Mouse (Mus musculus): ENCODE results near the gene Emc6. TPM values are rescaled to one million over a fixed set of nuclear protein-coding genes. Genes with fewer than 3 reads are reported as not detected.

The Emc6 gene
- polyA plus RNA-seq, 1 experiment from 2014 or later = 112 TPM

- H3K27me3 ChIP-seq (ENCODE audit: control insufficient read depth, insufficient read depth, low read length) = no peaks in the 10 kb centered on the region
- H3K4me1 ChIP-seq (ENCODE audit: control insufficient read depth, insufficient read depth, low read length) = no peaks in the 10 kb centered on the region
- H3K4me3 ChIP-seq (ENCODE audit: low read depth, low read length) = no peak overlapping the region
- H3K9me3 ChIP-seq (replicated peaks; ENCODE audit: control insufficient read depth, low read length) = no peaks in the 10 kb centered on the region
- H3K9ac ChIP-seq (ENCODE audit: low read depth, low read length) = no peak overlapping the region
- H3K4me2 ChIP-seq = no peak overlapping the region
- H3K27ac ChIP-seq (ENCODE audit: low read depth, low read length) = no peak overlapping the region
- 66% methylated on average over 6 of the region's 6 CpGs for WGBS (ENCODE audit: insufficient replicate concordance)
- ATAC-seq (replicated peaks; ENCODE audit: insufficient number of reproducible peaks, low FRiP score, low TSS enrichment) = no peak
- 0 out of 2 replicates have a peak, but pooled peaks cover 3% of the 10 kb centered on the region for H3K36me3 ChIP-seq (ENCODE audit: control insufficient read depth, insufficient read depth, low read length)
These were observed 16.2 kb upstream of the Emc6 start for GRCm38 (mm10) chr11:73193047-73193446.

DNA sequence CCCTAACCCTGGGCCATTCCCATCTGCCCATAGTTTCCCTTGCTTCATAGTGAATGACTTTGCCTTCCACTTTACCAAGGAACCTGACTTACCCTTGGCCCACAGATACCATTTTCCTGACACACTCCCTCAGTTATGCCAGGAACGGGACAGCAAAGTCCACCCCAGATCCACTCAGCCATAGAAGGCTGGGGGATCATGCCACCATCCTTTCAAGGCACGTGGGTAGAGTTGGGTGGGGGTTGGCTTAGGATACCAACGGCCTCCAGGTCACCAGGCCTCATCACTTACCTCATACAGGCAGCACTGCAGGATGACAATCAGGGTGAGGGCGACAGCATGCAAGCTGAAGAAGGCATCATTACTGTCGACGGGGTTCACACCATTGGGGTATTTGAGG lies 10.4 kb upstream of the Emc6 start:
- Histone ChIP-seq H3K27me3 (ENCODE audit: control insufficient read depth, insufficient read depth, low read length) (no peaks in the 10 kb centered on the region), H3K4me2 (no peak overlapping the region), H3K4me1 (ENCODE audit: control insufficient read depth, insufficient read depth, low read length) (no peaks in the 10 kb centered on the region), H3K4me3 (ENCODE audit: low read depth, low read length) (no peak overlapping the region), H3K9ac (ENCODE audit: low read depth, low read length) (no peak overlapping the region), H3K36me3 (ENCODE audit: control insufficient read depth, insufficient read depth, low read length) (peaks cover 11% of the 10 kb centered on the region; the same call in 1 of the 2 replicates), H3K9me3 (replicated peaks; ENCODE audit: control insufficient read depth, low read length) (no peaks in the 10 kb centered on the region), H3K27ac (ENCODE audit: low read depth, low read length) (no peak overlapping the region)
- no peak for ATAC-seq (replicated peaks; ENCODE audit: insufficient number of reproducible peaks, low FRiP score, low TSS enrichment)
- WGBS (ENCODE audit: insufficient replicate concordance) = 81% methylated on average over 6 of the region's 6 CpGs

GRCm38 (mm10) chr11:73185872-73186615 lies 9.2 kb upstream of the Emc6 start:
- Histone ChIP-seq H3K4me1 (ENCODE audit: control insufficient read depth, insufficient read depth, low read length) (no peaks in the 10 kb centered on the region), H3K4me2 (no peak overlapping the region), H3K4me3 (ENCODE audit: low read depth, low read length) (no peak overlapping the region), H3K27me3 (ENCODE audit: control insufficient read depth, insufficient read depth, low read length) (no peaks in the 10 kb centered on the region), H3K27ac (ENCODE audit: low read depth, low read length) (no peak overlapping the region), H3K9ac (ENCODE audit: low read depth, low read length) (no peak overlapping the region), H3K36me3 (ENCODE audit: control insufficient read depth, insufficient read depth, low read length) (peaks cover 8% of the 10 kb centered on the region; the same call in 1 of the 2 replicates), H3K9me3 (replicated peaks; ENCODE audit: control insufficient read depth, low read length) (no peaks in the 10 kb centered on the region)
- no peak for ATAC-seq (replicated peaks; ENCODE audit: insufficient number of reproducible peaks, low FRiP score, low TSS enrichment)
- WGBS (ENCODE audit: insufficient replicate concordance) = 88% methylated on average over 10 of the region's 10 CpGs

DNA sequence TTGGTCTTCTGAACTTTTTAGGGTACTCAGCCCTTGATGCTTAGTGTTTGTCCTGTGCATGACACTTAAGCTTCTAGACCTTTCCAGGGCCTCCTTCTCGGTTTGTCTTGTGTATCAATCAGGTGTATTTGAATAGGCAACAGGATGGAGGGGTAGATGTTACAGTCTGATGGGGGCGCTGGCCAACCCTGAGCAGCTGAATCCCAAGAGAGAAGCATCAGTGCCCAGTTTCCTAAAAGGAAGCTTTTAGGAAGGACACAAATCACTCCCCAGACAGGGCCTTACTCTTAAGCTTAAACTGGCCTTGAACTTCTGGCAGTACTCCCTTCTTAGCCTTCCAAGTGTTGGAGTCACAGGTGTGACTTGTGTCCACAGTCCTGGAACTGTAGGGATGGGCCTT lies 1.1 kb upstream of the Emc6 start:
- Histone ChIP-seq H3K9ac (ENCODE audit: low read depth, low read length) (peak overlapping the region; percentile 94), H3K27me3 (ENCODE audit: control insufficient read depth, insufficient read depth, low read length) (no peaks in the 10 kb centered on the region), H3K4me1 (ENCODE audit: control insufficient read depth, insufficient read depth, low read length) (peaks cover 15% of the 10 kb centered on the region), H3K36me3 (ENCODE audit: control insufficient read depth, insufficient read depth, low read length) (peaks cover 3% of the 10 kb centered on the region; the same call in 1 of the 2 replicates), H3K4me3 (ENCODE audit: low read depth, low read length) (peak overlapping the region; percentile 96), H3K4me2 (peak overlapping the region; percentile 94), H3K27ac (ENCODE audit: low read depth, low read length) (peak overlapping the region; percentile 97), H3K9me3 (replicated peaks; ENCODE audit: control insufficient read depth, low read length) (no peaks in the 10 kb centered on the region)
- ATAC-seq (replicated peaks; ENCODE audit: insufficient number of reproducible peaks, low FRiP score, low TSS enrichment) = no peak
- WGBS (ENCODE audit: insufficient replicate concordance) = 8% methylated on average over 2 of the region's 2 CpGs

GRCm38 (mm10) chr11:73177509-73177875 lies 655 bp upstream of the Emc6 start:
- Histone ChIP-seq H3K4me2 (peak overlapping the region; percentile 94), H3K36me3 (ENCODE audit: control insufficient read depth, insufficient read depth, low read length) (peaks cover 3% of the 10 kb centered on the region; the same call in 1 of the 2 replicates), H3K27ac (ENCODE audit: low read depth, low read length) (peak overlapping the region; percentile 97), H3K9me3 (replicated peaks; ENCODE audit: control insufficient read depth, low read length) (no peaks in the 10 kb centered on the region), H3K9ac (ENCODE audit: low read depth, low read length) (peak overlapping the region; percentile 94), H3K4me1 (ENCODE audit: control insufficient read depth, insufficient read depth, low read length) (peaks cover 15% of the 10 kb centered on the region), H3K4me3 (ENCODE audit: low read depth, low read length) (peak overlapping the region; percentile 96), H3K27me3 (ENCODE audit: control insufficient read depth, insufficient read depth, low read length) (no peaks in the 10 kb centered on the region)
- ATAC-seq (replicated peaks; ENCODE audit: insufficient number of reproducible peaks, low FRiP score, low TSS enrichment) = peak; percentile 80
- WGBS (ENCODE audit: insufficient replicate concordance) = 0% methylated on average over 28 of the region's 28 CpGs

- no peak for ATAC-seq (replicated peaks; ENCODE audit: insufficient number of reproducible peaks, low FRiP score, low TSS enrichment)
- Histone ChIP-seq H3K27me3 (ENCODE audit: control insufficient read depth, insufficient read depth, low read length) (no peaks in the 10 kb centered on the region), H3K9me3 (replicated peaks; ENCODE audit: control insufficient read depth, low read length) (no peaks in the 10 kb centered on the region), H3K36me3 (ENCODE audit: control insufficient read depth, insufficient read depth, low read length) (peaks cover 3% of the 10 kb centered on the region; the same call in 1 of the 2 replicates), H3K4me1 (ENCODE audit: control insufficient read depth, insufficient read depth, low read length) (peaks cover 22% of the 10 kb centered on the region), H3K4me3 (ENCODE audit: low read depth, low read length) (peak overlapping the region; percentile 96), H3K27ac (ENCODE audit: low read depth, low read length) (peak overlapping the region; percentile 79), H3K9ac (ENCODE audit: low read depth, low read length) (peak overlapping the region; percentile 96), H3K4me2 (peak overlapping the region; percentile 70)
- 1% methylated on average over 15 of the region's 15 CpGs for WGBS (ENCODE audit: insufficient replicate concordance)
These were observed 651 bp downstream of the Emc6 start for GRCm38 (mm10) chr11:73176186-73176585.

DNA sequence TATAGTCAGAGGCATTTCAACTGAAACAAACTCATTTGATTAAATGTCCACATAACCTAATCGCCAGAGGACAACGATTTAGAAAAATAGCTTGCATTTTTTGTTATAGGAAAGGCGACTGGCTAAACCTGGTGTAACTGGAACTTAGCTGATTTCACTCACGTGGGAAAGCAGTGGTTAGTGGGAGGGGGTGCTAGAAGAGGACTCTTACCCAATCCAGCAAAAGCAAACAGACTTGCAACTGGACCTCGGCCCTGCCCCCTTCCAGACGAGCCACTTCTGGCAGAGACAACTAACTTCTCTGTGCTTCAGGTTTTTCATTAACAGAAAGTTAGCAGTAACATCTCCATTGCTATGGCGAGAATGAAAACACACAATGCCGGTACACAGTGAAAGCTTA lies 1.2 kb downstream of the Emc6 start:
- Histone ChIP-seq H3K4me1 (ENCODE audit: control insufficient read depth, insufficient read depth, low read length) (peaks cover 22% of the 10 kb centered on the region), H3K4me3 (ENCODE audit: low read depth, low read length) (peak overlapping the region; percentile 96), H3K9me3 (replicated peaks; ENCODE audit: control insufficient read depth, low read length) (no peaks in the 10 kb centered on the region), H3K36me3 (ENCODE audit: control insufficient read depth, insufficient read depth, low read length) (peaks cover 3% of the 10 kb centered on the region; the same call in 1 of the 2 replicates), H3K4me2 (peak overlapping the region; percentile 70), H3K27ac (ENCODE audit: low read depth, low read length) (no peak overlapping the region), H3K9ac (ENCODE audit: low read depth, low read length) (peak overlapping the region; percentile 96), H3K27me3 (ENCODE audit: control insufficient read depth, insufficient read depth, low read length) (no peaks in the 10 kb centered on the region)
- WGBS (ENCODE audit: insufficient replicate concordance) = 48% methylated on average over 8 of the region's 8 CpGs
- no peak for ATAC-seq (replicated peaks; ENCODE audit: insufficient number of reproducible peaks, low FRiP score, low TSS enrichment)

DNA sequence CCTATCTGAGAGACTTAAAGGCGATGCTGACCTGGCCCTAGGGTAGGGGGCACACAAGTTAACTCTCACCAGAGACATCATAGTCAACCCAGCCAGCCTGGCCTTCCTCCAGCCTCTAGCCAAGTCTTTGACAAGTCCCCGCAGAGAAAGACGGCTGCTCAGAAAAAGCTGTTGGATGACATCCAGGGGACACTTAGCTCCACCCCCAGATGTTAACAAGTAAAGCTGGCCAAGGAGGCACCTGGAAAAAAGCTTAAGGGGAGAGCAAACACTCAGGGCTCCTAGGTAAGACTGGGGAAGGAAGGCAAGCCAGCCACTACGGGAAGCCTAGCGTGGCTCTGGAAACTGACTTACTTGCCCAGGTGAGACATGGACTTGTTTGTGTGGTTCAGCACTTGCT lies 4.7 kb downstream of the Emc6 start:
- Histone ChIP-seq H3K27ac (ENCODE audit: low read depth, low read length) (no peak overlapping the region), H3K9me3 (replicated peaks; ENCODE audit: control insufficient read depth, low read length) (no peaks in the 10 kb centered on the region), H3K4me2 (no peak overlapping the region), H3K27me3 (ENCODE audit: control insufficient read depth, insufficient read depth, low read length) (no peaks in the 10 kb centered on the region), H3K4me1 (ENCODE audit: control insufficient read depth, insufficient read depth, low read length) (peaks cover 17% of the 10 kb centered on the region; the same call in 1 of the 2 replicates), H3K4me3 (ENCODE audit: low read depth, low read length) (no peak overlapping the region), H3K9ac (ENCODE audit: low read depth, low read length) (no peak overlapping the region), H3K36me3 (ENCODE audit: control insufficient read depth, insufficient read depth, low read length) (peaks cover 3% of the 10 kb centered on the region; the same call in 1 of the 2 replicates)
- ATAC-seq (replicated peaks; ENCODE audit: insufficient number of reproducible peaks, low FRiP score, low TSS enrichment) = no peak
- 58% methylated on average over 5 of the region's 5 CpGs for WGBS (ENCODE audit: insufficient replicate concordance)

- no peaks in the 10 kb centered on the region for H3K9me3 ChIP-seq (replicated peaks; ENCODE audit: control insufficient read depth, low read length)
- peaks cover 10% of the 10 kb centered on the region; the same call in 1 of the 2 replicates for H3K4me1 ChIP-seq (ENCODE audit: control insufficient read depth, insufficient read depth, low read length)
- no peak for ATAC-seq (replicated peaks; ENCODE audit: insufficient number of reproducible peaks, low FRiP score, low TSS enrichment)
- peaks cover 3% of the 10 kb centered on the region; the same call in 1 of the 2 replicates for H3K36me3 ChIP-seq (ENCODE audit: control insufficient read depth, insufficient read depth, low read length)
- no peak overlapping the region for H3K9ac ChIP-seq (ENCODE audit: low read depth, low read length)
- H3K27me3 ChIP-seq (ENCODE audit: control insufficient read depth, insufficient read depth, low read length) = no peaks in the 10 kb centered on the region
- H3K4me2 ChIP-seq = no peak overlapping the region
- WGBS (ENCODE audit: insufficient replicate concordance) = 40% methylated on average over 4 of the region's 4 CpGs
- H3K27ac ChIP-seq (ENCODE audit: low read depth, low read length) = no peak overlapping the region
- no peak overlapping the region for H3K4me3 ChIP-seq (ENCODE audit: low read depth, low read length)
These were observed 7.6 kb downstream of the Emc6 start for GRCm38 (mm10) chr11:73169231-73169630.
